In genomic region chr10:60933891-60934290, GRCm38 (mm10) we compare ENCODE assay signal across 10 mouse cellular contexts.
A peak's percentile ranks its signal among the peaks of the same experiment; 100 is the strongest.
DNase-seq lines count a peak whose midpoint lies in the region; ATAC-seq lines count a peak whose summit lies in the region.
"Had no signal": no experiment of that assay in that cellular context is flagged by ENCODE, and none has a peak within 500 bp of the region (broad histone marks: within the 10 kb centered on the region; RNA-seq: fewer than 3 reads in every experiment).

No protein-coding gene starts in this region.

- H3K36me3 ChIP-seq in kidney, embryonic 14.5 days (ENCODE audit: control insufficient read depth, insufficient read depth, low read length) = no peaks in the 10 kb centered on the region
- no peaks in the 10 kb centered on the region for H3K36me3 ChIP-seq in limb, embryonic 10.5 days
- no peaks in the 10 kb centered on the region for H3K36me3 ChIP-seq in forebrain, embryonic 15.5 days

- no peak overlapping the region for H3K9ac ChIP-seq in kidney, embryonic 14.5 days (ENCODE audit: low read depth, low read length)
- no peak overlapping the region for H3K9ac ChIP-seq in forebrain, embryonic 15.5 days (replicated peaks)

- H3K27me3 ChIP-seq in kidney, embryonic 14.5 days (ENCODE audit: control insufficient read depth, insufficient read depth, low read length) = 0 out of 2 replicates have a peak, but pooled peaks cover 4% of the 10 kb centered on the region
- H3K27me3 ChIP-seq in limb, embryonic 10.5 days (ENCODE audit: low read depth, poor library complexity, severe bottlenecking) = peaks cover 16% of the 10 kb centered on the region
- H3K27me3 ChIP-seq in forebrain, embryonic 15.5 days = no peaks in the 10 kb centered on the region

- H3K4me3 ChIP-seq in kidney, embryonic 14.5 days (ENCODE audit: low read length) = no peak overlapping the region
- no peak overlapping the region for H3K4me3 ChIP-seq in limb, embryonic 10.5 days
- H3K4me3 ChIP-seq in forebrain, embryonic 15.5 days = no peak overlapping the region
- H3K4me3 ChIP-seq: erythroblast, embryonic 14.5 days had no signal

- no peak overlapping the region; the same call in 1 of the 2 replicates for H3K4me2 ChIP-seq in kidney, embryonic 14.5 days (replicated peaks; ENCODE audit: low read depth, low read length)
- H3K4me2 ChIP-seq in forebrain, embryonic 15.5 days (replicated peaks) = no peak overlapping the region

- peak; percentile 23 to 61 for DNase-seq in adrenal gland, adult (ENCODE audit: inconsistent age in 2 of 2, low spot score in 1 of 2)
- no peak for DNase-seq in adrenal gland, adult 18-20 months (ENCODE audit: low spot score in 2 of 2)
- no peak for DNase-seq in kidney, postnatal 36 days
- no peak for DNase-seq in limb, embryonic 10.5 days (ENCODE audit: low spot score)
- DNase-seq in mesoderm, embryonic 11.5 days (ENCODE audit: low read depth, low spot score) = peak; percentile 34
- no peak for DNase-seq in right cerebral cortex, postnatal 36 days (ENCODE audit: low spot score in 2 of 2)
- DNase-seq: cerebellum, adult 8-10 months had no signal

- H3K27ac ChIP-seq in kidney, embryonic 14.5 days (ENCODE audit: low read depth, low read length) = peak overlapping the region; percentile 82
- H3K27ac ChIP-seq in limb, embryonic 10.5 days = peak overlapping the region; percentile 75
- H3K27ac ChIP-seq in forebrain, embryonic 15.5 days (replicated peaks) = no peak overlapping the region

- ATAC-seq in kidney, embryonic 14.5 days (ENCODE audit: low FRiP score, low TSS enrichment) = peak; percentile 83
- ATAC-seq in forebrain, embryonic 15.5 days (replicated peaks) = no peak

- H3K9me3 ChIP-seq in kidney, embryonic 14.5 days (ENCODE audit: control insufficient read depth, low read length) = no peaks in the 10 kb centered on the region
- no peaks in the 10 kb centered on the region for H3K9me3 ChIP-seq in limb, embryonic 10.5 days (replicated peaks)
- no peaks in the 10 kb centered on the region for H3K9me3 ChIP-seq in forebrain, embryonic 15.5 days

- 3% methylated on average over 7 of the region's 7 CpGs for WGBS in kidney, embryonic 14.5 days
- 35% methylated on average over 7 of the region's 7 CpGs for WGBS in limb, embryonic 10.5 days
- 37% methylated on average over 7 of the region's 7 CpGs for WGBS in forebrain, embryonic 15.5 days

- peaks cover 33% of the 10 kb centered on the region for H3K4me1 ChIP-seq in kidney, embryonic 14.5 days (ENCODE audit: control insufficient read depth, insufficient read depth, low read length)
- H3K4me1 ChIP-seq in limb, embryonic 10.5 days = peaks cover 64% of the 10 kb centered on the region
- H3K4me1 ChIP-seq in forebrain, embryonic 15.5 days = peaks cover 13% of the 10 kb centered on the region

Comparison
In these comparisons a context has a peak if more than half of its experiments do, and no peak if none do; other contexts are left out.
1. DNase-seq: peak in adrenal gland, adult (2 of 2) and mesoderm, embryonic 11.5 days (single experiment); none in adrenal gland, adult 18-20 months (0 of 2), kidney, postnatal 36 days (0 of 2), limb, embryonic 10.5 days (single experiment) and right cerebral cortex, postnatal 36 days (0 of 2).